In the genomic region with DNA sequence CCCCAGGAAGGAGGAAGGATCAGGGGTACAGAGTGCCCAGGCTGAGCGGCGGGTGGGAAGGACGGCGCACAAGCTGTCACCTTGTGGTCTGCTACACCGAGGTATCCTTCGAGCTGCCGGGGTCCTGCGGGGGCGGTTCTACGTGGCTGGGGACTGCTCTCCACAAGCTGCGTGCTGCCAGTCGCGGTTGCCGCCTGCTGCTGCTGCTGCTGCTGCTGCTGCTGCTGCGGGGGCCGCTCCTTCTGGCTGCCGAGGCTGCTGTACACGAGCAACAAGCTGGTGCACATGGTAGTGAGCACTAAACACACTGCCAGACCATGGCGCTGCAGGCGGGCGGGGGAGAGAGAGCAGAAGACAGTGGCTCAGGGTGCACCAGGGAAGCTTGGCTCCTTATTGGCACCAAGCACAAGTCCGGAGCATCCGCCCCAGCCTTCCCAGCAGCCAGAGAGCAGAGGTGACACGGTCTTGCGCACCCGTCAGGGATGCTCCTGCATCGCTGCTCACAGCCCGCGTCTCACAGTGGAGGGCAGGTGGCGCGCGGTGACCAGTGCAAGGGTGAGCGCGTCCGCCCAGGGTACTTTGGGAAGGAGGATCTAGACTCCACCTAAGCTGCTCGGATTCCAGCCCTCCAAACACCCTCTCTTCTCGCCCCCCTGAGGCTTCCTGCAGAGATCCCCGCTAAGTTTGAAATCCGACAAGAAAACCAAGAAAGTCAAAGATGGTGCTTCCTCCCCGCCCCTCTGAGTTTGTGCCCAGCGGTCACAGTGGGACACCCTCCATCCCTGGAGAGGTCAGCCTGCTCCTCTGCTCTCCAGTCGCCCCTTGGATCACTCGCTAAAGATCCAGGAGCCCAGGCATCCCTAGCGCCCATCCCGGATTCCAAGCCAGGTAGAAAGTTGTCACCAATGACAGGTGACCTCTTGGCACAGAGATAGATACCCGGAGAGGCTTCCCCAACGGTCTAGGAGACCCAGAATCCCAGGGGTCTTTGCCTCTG, we compare ENCODE assay signal across 8 mouse cellular contexts. TPM values are rescaled to one million over a fixed set of nuclear protein-coding genes. Genes with fewer than 3 reads are reported as not detected.
DNase-seq lines count a peak whose midpoint lies in the region; ATAC-seq and TF ChIP-seq lines count a peak whose summit lies in the region.
"Had no signal": no experiment of that assay in that cellular context is flagged by ENCODE, and none has a peak within 500 bp of the region (broad histone marks: within the 10 kb centered on the region; RNA-seq: fewer than 3 reads in every experiment).

No protein-coding gene starts in this region.

- DNase-seq in thymus, postnatal 0 days (ENCODE audit: low spot score) = peak; percentile 10
- DNase-seq in thymus, postnatal 14 days = no peak
- DNase-seq in embryo, embryonic 10 days (ENCODE audit: low spot score) = peak; percentile 69
- peak; percentile 57 for DNase-seq in left cerebral cortex, postnatal 4 days
- DNase-seq in midbrain, postnatal 0 days (ENCODE audit: low spot score) = peak; percentile 41
- no peak for DNase-seq in urinary bladder, postnatal 36 days (ENCODE audit: low spot score in 2 of 2)

- no peaks in the 10 kb centered on the region for H3K27me3 ChIP-seq in hindbrain, embryonic 15.5 days
- no peaks in the 10 kb centered on the region; the same call in 1 of the 2 replicates for H3K27me3 ChIP-seq in midbrain, postnatal 0 days (ENCODE audit: insufficient read depth, low read length)

- H3K36me3 ChIP-seq in hindbrain, embryonic 15.5 days = no peaks in the 10 kb centered on the region
- H3K36me3 ChIP-seq in midbrain, postnatal 0 days (ENCODE audit: insufficient read depth, low read length) = no peaks in the 10 kb centered on the region

- H3K27ac ChIP-seq in hindbrain, embryonic 15.5 days (replicated peaks) = peak overlapping the region; percentile 73
- peak overlapping the region; percentile 55 for H3K27ac ChIP-seq in midbrain, postnatal 0 days (ENCODE audit: low read depth, low read length)

- intact Hi-C loops in left cerebral cortex, postnatal 4 days (cut with DNase I) = no loop called here

- peak overlapping the region; percentile 94 for H3K4me2 ChIP-seq in hindbrain, embryonic 15.5 days
- H3K4me2 ChIP-seq in midbrain, postnatal 0 days (ENCODE audit: low read depth, low read length, poor library complexity, severe bottlenecking) = peak overlapping the region; percentile 78

- WGBS in hindbrain, embryonic 15.5 days = under 1% methylated on average over 43 of the region's 47 CpGs
- WGBS in midbrain, postnatal 0 days = under 1% methylated on average over 47 of the region's 47 CpGs

- no peaks in the 10 kb centered on the region for H3K9me3 ChIP-seq in hindbrain, embryonic 15.5 days
- no peaks in the 10 kb centered on the region for H3K9me3 ChIP-seq in midbrain, postnatal 0 days (ENCODE audit: low read length)

- peak overlapping the region; percentile 55 for H3K9ac ChIP-seq in hindbrain, embryonic 15.5 days
- H3K9ac ChIP-seq in midbrain, postnatal 0 days (replicated peaks; ENCODE audit: low read length, poor library complexity, severe bottlenecking) = peak overlapping the region; percentile 63

- peak; percentile 83 for ATAC-seq in hindbrain, embryonic 15.5 days (ENCODE audit: low FRiP score, low read depth)
- peak; percentile 72 for ATAC-seq in midbrain, postnatal 0 days (ENCODE audit: low FRiP score)

- peak overlapping the region; percentile 69 for H3K4me3 ChIP-seq in hindbrain, embryonic 15.5 days
- H3K4me3 ChIP-seq in midbrain, postnatal 0 days (ENCODE audit: low read depth, low read length) = peak overlapping the region; percentile 61
- H3K4me3 ChIP-seq: erythroblast, embryonic 14.5 days had no signal

- peaks cover 41% of the 10 kb centered on the region for H3K4me1 ChIP-seq in hindbrain, embryonic 15.5 days (replicated peaks)
- no peaks in the 10 kb centered on the region for H3K4me1 ChIP-seq in midbrain, postnatal 0 days (ENCODE audit: insufficient read depth, low read length)

- peak; percentile 44 for TF ChIP-seq CTCF in midbrain, postnatal 0 days (IDR thresholded peaks at IDR 0.05)

RNA-seq across cellular contexts. Expression of a gene that starts 0.8 kb away (rescaled TPM):
- polyA plus RNA-seq in thymus, postnatal 0 days (2015; fragmentation: Nextera tagmentation; extraction: Ambion mirVana) = 0.05 and 0.23 TPM in 2 replicates
- 19.3 and 20.2 TPM in 2 replicates for polyA plus RNA-seq in hindbrain, embryonic 15.5 days (2015; fragmentation: Nextera tagmentation; extraction: Ambion mirVana)
- 10 to 100 TPM; 50.0 to 62.1 TPM for total RNA-seq in left cerebral cortex, postnatal 4 days (2021)
- total RNA-seq in midbrain, postnatal 0 days (2014; rRNA removed) = 14.9 and 19.6 TPM in 2 replicates
- 17.3 and 18.1 TPM in 2 replicates for polyA plus RNA-seq in midbrain, postnatal 0 days (2015; fragmentation: Nextera tagmentation; extraction: Ambion mirVana)
- polyA plus RNA-seq: erythroblast, embryonic 14.5 days had no signal

Comparison
In these comparisons a context has a peak if more than half of its experiments do, and no peak if none do; other contexts are left out.
1. DNase-seq: peak in thymus, postnatal 0 days (single experiment), embryo, embryonic 10 days (single experiment), left cerebral cortex, postnatal 4 days (single experiment) and midbrain, postnatal 0 days (single experiment); none in thymus, postnatal 14 days (single experiment) and urinary bladder, postnatal 36 days (0 of 2).
2. RNA of a gene that starts 0.8 kb away (polyA plus RNA-seq): 19.3 to 20.2 TPM in hindbrain, embryonic 15.5 days and 17.3 to 18.1 TPM in midbrain, postnatal 0 days; 0.05 to 0.23 TPM in thymus, postnatal 0 days; every median in the first group is over 10 times any median in the second.